Mouse (Mus musculus) liver, adult 2 months (tissue): ENCODE results near the gene Itpr2. TPM values are rescaled to one million over a fixed set of nuclear protein-coding genes. Genes with fewer than 3 reads are reported as not detected.
A peak's percentile ranks its signal among the peaks of the same experiment; 100 is the strongest.

Source experiments
- DNase-seq: peaks from one replicate; pipeline ENCODE4 v3.0.0-alpha.2; 2011; ENCODE audit warnings: low read depth, low spot score; ENCODE audit errors: extremely low read depth
- H3K27ac ChIP-seq: fragments of 200-500 bp; replicated peaks from 2 replicates; pipeline ENCODE4 v1.5.1; 2012; ENCODE audit warnings: low read depth, mild to moderate bottlenecking, control low read depth, inconsistent platforms, low read length; ENCODE audit not compliant: insufficient read depth
- H3K27me3 ChIP-seq: fragments of 200-500 bp; 2 replicates; pipeline ENCODE4 v1.6.1; 2012; ENCODE audit warnings: mild to moderate bottlenecking, moderate library complexity, low read length, inconsistent platforms; ENCODE audit not compliant: control insufficient read depth, insufficient read depth
- H3K36me3 ChIP-seq: fragments of 200-500 bp; 2 replicates; pipeline ENCODE4 v1.6.1; 2012; ENCODE audit warnings: low read length, inconsistent platforms; ENCODE audit not compliant: control insufficient read depth, insufficient read depth
- H3K4me1 ChIP-seq: fragments of 200-500 bp; 2 replicates; pipeline ENCODE4 v1.6.1; 2011; ENCODE audit warnings: low read length; ENCODE audit not compliant: control insufficient read depth, insufficient read depth
- H3K4me3 ChIP-seq: fragments of 200-500 bp; 2 replicates; pipeline ENCODE4 v1.5.1; 2011; ENCODE audit warnings: low read depth, mild to moderate bottlenecking, control low read depth, low read length, moderate library complexity; ENCODE audit not compliant: insufficient read depth
- H3K79me2 ChIP-seq: fragments of 200-500 bp; 2 replicates; pipeline ENCODE4 v1.6.1; 2012; ENCODE audit warnings: inconsistent platforms, mild to moderate bottlenecking, low read length, moderate library complexity; ENCODE audit not compliant: control insufficient read depth, insufficient read depth
- H3K9ac ChIP-seq: fragments of 200-500 bp; 2 replicates; pipeline ENCODE4 v1.6.1; 2012; ENCODE audit warnings: low read depth, mild to moderate bottlenecking, control low read depth, inconsistent platforms, low read length
- CTCF ChIP-seq: fragments of 200-500 bp; IDR thresholded peaks from 2 replicates; pipeline ENCODE4 v1.5.1; 2011; ENCODE audit warnings: low read depth, low read length, control low read depth
- POLR2A ChIP-seq: fragments of 200-500 bp; IDR thresholded peaks from 2 replicates; pipeline ENCODE4 v1.6.1; 2011; ENCODE audit warnings: low read length, control low read depth; ENCODE audit not compliant: insufficient read depth; ENCODE audit errors: extremely low read depth
- WGBS: fragments of 180-500 bp; shearing (Covaris S2); methylation state at CpG from one replicate; pipeline ENCODE4 v1.1.7; 2018; 5-methylcytosine and 5-hydroxymethylcytosine counted together
- polyA plus RNA-seq: library from polyadenylated mRNA; depleted of rRNA; stranded (reverse); fragments of >200 nt; gene quantifications from 2 replicates; pipeline ENCODE4 v1.2.3, GENCODE M21; 2012
- total RNA-seq: library from RNA; depleted of rRNA; stranded (reverse); fragments of >200 nt; gene quantifications from 2 replicates; pipeline ENCODE4 v1.2.3, GENCODE M21; 2014

Gene Itpr2
- total and polyA plus RNA-seq, 2 experiments: 9.5 to 22.9 TPM

DNA sequence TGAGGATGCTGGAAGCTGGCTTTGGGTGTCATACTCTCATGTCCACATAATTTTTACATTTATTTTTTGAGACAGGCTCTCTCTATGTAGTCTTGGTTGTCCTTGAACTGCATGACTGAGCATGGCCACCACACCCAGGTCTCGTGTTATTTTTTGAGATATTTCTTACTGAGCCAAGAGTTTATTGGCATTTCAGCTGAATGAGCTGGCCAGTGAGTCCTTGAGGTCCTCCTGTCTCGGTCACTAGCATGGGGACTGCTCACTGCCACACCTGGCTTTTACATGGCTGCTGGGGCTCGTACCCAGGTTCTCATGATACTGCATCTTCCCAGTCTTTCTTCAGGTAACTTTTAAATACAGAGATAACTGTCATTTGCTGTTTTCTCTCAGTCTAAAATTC is 38.4 kb upstream of the Itpr2 start:
- no peak for DNase-seq
- H3K36me3 ChIP-seq: no peaks in the 10 kb centered on the region
- H3K9ac ChIP-seq: no peak overlapping the region
- no peak overlapping the region for H3K4me3 ChIP-seq
- WGBS: 76% methylated on average over 3 of the region's 3 CpGs
- no peaks in the 10 kb centered on the region for H3K4me1 ChIP-seq
- no peaks in the 10 kb centered on the region for H3K79me2 ChIP-seq
- TF ChIP-seq POLR2A (no peak), CTCF (no peak)
- no peak overlapping the region for H3K27ac ChIP-seq
- H3K27me3 ChIP-seq: no peaks in the 10 kb centered on the region

DNA sequence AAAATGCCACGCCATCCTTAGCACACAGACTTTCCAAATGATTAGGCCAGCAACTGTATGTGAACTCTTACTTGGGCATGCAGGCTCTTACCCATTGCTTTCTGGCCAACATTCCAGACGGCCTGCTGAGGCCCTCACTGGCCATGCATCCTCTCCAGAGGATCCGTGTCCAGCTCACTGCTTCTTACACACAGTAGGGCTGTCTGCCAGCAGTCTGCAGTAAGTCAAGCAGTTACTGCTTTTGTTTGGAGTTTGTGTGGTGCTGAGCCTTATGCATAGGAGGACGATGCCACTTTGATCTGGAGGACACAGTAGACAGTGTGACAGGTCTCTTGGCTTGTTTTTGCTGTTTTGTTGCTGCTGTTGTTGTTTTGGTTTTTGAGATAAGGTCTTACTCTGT is 36.6 kb upstream of the Itpr2 start:
- WGBS: 75% methylated on average over 4 of the region's 4 CpGs

DNA sequence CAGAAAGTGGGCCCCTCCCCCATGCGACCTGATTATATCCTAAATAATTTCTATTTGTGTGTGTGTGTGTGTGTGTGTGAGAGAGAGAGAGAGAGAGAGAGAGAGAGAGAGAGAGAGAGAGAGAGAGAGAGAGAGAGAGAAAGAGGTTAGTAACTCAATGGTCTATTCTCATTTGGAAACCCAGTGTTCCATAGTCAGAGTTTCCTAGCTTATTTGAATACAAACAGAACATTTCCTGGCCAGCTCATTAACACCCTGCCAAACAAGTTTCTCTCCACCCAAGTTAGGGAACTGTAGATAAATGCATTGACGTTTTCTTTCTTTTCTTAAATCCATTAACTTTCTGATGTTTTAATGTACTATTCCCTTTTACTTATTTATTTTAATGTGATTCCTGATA is 36.0 kb upstream of the Itpr2 start:
- Histone ChIP-seq H3K4me1 (no peaks in the 10 kb centered on the region), H3K9ac (no peak overlapping the region), H3K27ac (no peak overlapping the region), H3K27me3 (no peaks in the 10 kb centered on the region; the same call in 1 of the 2 replicates), H3K4me3 (no peak overlapping the region), H3K36me3 (no peaks in the 10 kb centered on the region), H3K79me2 (no peaks in the 10 kb centered on the region)
- WGBS: 65% methylated on average over 2 of the region's 2 CpGs
- DNase-seq: no peak
- TF ChIP-seq CTCF: no peak
- no peak for TF ChIP-seq POLR2A

More for the DNA sequence above, 36.6 kb upstream of the Itpr2 start:
- Histone ChIP-seq H3K9ac (no peak overlapping the region), H3K79me2 (no peaks in the 10 kb centered on the region), H3K27me3 (no peaks in the 10 kb centered on the region), H3K4me3 (no peak overlapping the region), H3K4me1 (no peaks in the 10 kb centered on the region), H3K27ac (no peak overlapping the region), H3K36me3 (no peaks in the 10 kb centered on the region)
- DNase-seq: peak; percentile 14
- TF ChIP-seq POLR2A (no peak), CTCF (no peak)

DNA sequence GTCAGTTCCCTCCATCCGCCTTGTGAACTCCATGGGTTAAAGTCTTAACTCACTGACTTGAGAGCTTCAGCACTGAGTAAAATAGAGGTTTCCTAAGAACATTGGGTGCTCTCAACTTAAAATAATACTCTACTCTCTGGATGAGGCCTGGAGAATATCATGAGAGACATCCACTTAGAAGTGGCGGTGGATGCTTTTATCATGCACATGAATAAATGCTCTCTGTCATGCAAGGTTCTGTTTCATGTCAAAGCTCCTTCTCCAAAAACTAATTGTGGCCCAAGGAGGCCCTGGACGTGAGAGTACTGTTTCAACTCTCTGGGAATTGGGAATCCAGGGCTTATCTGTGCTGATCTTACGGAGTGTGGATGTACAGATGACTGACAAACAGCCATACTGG is 35.1 kb upstream of the Itpr2 start:
- TF ChIP-seq POLR2A (no peak), CTCF (no peak)
- no peaks in the 10 kb centered on the region; the same call in 1 of the 2 replicates for H3K27me3 ChIP-seq
- H3K4me1 ChIP-seq: no peaks in the 10 kb centered on the region
- H3K36me3 ChIP-seq: no peaks in the 10 kb centered on the region
- H3K9ac ChIP-seq: no peak overlapping the region
- WGBS: 93% methylated on average over 4 of the region's 4 CpGs
- no peak for DNase-seq
- no peak overlapping the region for H3K27ac ChIP-seq
- no peak overlapping the region for H3K4me3 ChIP-seq
- no peaks in the 10 kb centered on the region for H3K79me2 ChIP-seq

DNA sequence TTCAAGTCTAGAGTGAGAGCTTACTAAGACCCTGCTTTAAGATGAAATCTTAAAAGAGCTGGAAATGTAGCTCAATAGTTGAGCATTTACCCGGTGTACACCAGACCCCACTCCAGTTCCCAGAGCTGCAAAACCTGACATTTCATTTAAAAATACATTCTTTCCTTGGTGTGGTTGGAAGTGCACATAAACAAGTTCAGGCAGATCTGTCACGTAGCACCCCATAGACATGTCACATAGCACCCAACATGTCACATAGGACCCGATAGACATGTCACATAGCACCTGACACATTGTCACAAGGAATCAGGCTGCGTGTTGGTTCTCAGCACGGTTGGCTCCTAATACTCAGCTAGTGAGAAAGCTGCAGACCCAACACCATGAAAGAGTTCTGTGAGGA is 33.5 kb upstream of the Itpr2 start:
- Histone ChIP-seq H3K79me2 (no peaks in the 10 kb centered on the region), H3K4me3 (no peak overlapping the region), H3K36me3 (no peaks in the 10 kb centered on the region), H3K9ac (no peak overlapping the region), H3K4me1 (no peaks in the 10 kb centered on the region), H3K27ac (no peak overlapping the region), H3K27me3 (no peaks in the 10 kb centered on the region; the same call in 1 of the 2 replicates)
- DNase-seq: no peak
- TF ChIP-seq CTCF (no peak), POLR2A (no peak)
- 98% methylated on average over 5 of the region's 5 CpGs for WGBS

DNA sequence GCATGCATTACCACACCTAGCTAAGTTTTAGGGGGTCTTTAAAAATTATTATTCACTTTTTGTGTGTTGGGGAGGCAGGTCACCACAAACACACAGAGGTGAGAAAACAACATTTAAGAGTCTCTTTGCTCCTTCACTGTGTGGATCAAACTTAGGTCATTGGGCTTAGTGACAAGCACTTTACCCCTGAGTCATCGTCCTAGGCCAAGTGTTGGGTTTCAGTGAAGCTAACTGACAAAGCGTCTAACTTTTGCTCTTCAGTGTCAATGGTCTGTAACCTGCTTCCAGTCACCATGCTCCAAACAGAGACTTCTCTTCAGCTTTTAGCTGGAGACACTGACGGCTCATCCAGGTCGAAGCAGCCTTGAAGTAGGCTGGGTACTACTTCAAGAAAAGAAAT is 31.1 kb upstream of the Itpr2 start:
- Histone ChIP-seq H3K27me3 (no peaks in the 10 kb centered on the region; the same call in 1 of the 2 replicates), H3K79me2 (no peaks in the 10 kb centered on the region), H3K27ac (no peak overlapping the region), H3K4me1 (no peaks in the 10 kb centered on the region), H3K9ac (no peak overlapping the region), H3K4me3 (no peak overlapping the region), H3K36me3 (no peaks in the 10 kb centered on the region)
- DNase-seq: no peak
- WGBS: 94% methylated on average over 4 of the region's 4 CpGs
- TF ChIP-seq CTCF (no peak), POLR2A (no peak)
